Mouse (Mus musculus) lung, postnatal 36 days (tissue): ENCODE measurements around the gene Kcnk4.
A peak's percentile ranks its signal among the peaks of the same experiment; 100 is the strongest.
"Not testable (repeated sequence)": the region's sequence is repeated elsewhere in the genome, so short reads cannot be mapped to it uniquely, and the experiment has no call there.

Source experiments
- DNase-seq: peaks from one replicate; pipeline ENCODE4 v3.0.0; 2022; ENCODE audit warnings: mixed read lengths

Gene Kcnk4

GRCm38 (mm10) chr19:6913991-6914390 is 20.3 kb downstream of the Kcnk4 start:
- no peak for DNase-seq

GRCm38 (mm10) chr19:6913036-6913435 is 21.3 kb downstream of the Kcnk4 start:
- no peak for DNase-seq

GRCm38 (mm10) chr19:6912205-6912970 is 21.9 kb downstream of the Kcnk4 start:
- no peak for DNase-seq

- DNase-seq = no peak
Measured at GRCm38 (mm10) chr19:6911101-6912074, 22.9 kb downstream of the Kcnk4 start.

DNA sequence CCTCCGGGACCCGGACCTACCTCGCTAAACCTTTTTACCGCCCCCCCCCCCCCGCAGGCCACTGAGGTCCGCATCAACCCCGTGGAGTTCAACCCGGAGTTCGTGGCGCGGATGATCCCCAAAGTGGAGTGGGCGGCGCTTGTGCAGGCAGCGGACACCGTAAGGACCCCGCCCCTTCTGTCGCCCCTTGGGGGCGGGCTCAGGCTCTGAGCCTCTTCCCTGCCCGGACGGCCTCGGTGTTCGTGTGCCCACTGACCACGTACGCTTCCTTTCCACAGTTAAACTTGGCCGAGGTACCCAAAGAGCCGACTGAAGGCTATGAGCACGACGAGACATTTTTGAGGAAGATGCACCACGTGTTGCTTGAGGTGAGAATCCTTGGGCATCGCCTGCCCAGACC is 24.0 kb downstream of the Kcnk4 start:
- peak; percentile 56 for DNase-seq

GRCm38 (mm10) chr19:6909507-6910289 is 24.6 kb downstream of the Kcnk4 start, which contains the start of the genes Trmt112 and Prdx5:
Trmt112 (plus strand) TSS chr19:6909698.
Prdx5 (minus strand) TSS chr19:6910106.
- peak; percentile 94 for DNase-seq

GRCm38 (mm10) chr19:6909021-6909420 is 25.3 kb downstream of the Kcnk4 start:
- DNase-seq = no peak

GRCm38 (mm10) chr19:6907811-6908540 is 26.3 kb downstream of the Kcnk4 start:
- DNase-seq = peak; percentile 49

DNA sequence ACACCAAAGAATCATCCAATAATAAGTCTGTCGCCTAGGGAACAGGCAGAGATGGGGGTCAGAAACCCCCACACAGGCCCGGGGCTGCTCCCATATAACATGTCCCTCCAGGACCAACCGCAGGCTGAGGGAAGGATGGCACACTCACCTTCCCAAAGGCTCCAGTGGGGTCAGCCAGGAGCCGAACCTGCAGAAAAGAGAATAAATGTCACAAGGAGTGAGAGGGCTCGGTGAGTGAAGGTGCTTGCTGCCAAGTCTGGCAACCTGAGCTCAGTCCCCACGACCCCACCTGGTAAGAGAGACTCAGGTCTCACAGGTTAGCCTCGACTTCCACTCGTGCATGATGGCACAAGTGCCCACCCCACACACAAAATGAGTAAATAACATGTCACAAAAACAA is 27.2 kb downstream of the Kcnk4 start:
- no peak for DNase-seq

- DNase-seq = no peak
Measured at GRCm38 (mm10) chr19:6906199-6906598, 28.1 kb downstream of the Kcnk4 start.

DNA sequence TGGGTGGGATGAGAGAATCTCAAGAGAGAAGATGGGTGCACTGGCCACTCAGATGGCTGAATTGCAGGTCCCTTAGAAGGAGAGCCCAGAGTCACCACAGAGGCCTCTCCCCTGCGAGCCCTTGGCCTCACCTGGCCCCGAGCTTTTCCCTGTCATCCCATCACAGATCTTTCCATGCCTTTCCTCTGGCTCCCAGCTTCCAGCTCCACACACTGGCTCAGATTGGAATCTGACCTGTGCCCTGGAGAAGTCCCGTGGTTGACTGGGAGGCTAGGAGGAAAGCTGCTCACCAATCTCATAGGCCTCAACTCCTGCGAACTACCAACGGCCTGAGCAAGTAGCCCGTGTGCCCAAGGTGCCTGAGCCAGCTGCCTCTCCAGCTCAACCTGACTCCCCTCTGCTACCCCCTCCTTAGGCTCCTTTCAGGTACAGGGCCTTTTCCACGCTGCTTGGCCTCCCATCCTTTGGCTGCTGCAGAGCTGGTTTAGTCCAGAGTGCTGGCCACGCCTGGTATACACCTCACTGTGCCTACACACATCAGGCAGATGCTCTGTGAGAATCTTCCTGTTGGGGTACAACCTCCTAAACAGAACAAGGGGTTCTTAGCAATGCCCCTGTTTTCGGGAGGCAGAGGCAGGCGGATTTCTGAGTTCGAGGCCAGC is 28.7 kb downstream of the Kcnk4 start:
- DNase-seq = no peak

DNA sequence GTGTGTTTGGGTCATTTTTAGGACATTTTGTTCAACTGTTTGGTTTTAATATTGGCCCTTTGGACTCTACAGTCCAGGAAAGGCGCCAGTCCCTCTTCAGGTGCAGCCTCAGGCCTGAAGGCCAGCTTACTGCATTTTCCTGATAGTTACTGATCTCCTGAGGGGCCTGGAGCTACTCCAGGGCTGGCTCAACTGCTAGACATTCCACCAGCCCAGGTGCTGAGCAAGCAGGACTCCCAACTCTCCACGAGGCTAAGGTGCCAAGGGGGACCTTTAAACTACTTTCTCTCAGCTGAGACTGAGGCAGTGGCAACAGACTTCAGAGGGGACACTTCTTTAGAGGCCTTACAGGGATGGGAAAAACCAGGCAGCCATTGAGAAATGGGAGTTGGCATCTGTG is 29.5 kb downstream of the Kcnk4 start:
- DNase-seq = no peak

GRCm38 (mm10) chr19:6903031-6903430 is 31.3 kb downstream of the Kcnk4 start:
- no peak for DNase-seq

- no peak for DNase-seq
Measured at GRCm38 (mm10) chr19:6899641-6900040, 34.7 kb downstream of the Kcnk4 start.

DNA sequence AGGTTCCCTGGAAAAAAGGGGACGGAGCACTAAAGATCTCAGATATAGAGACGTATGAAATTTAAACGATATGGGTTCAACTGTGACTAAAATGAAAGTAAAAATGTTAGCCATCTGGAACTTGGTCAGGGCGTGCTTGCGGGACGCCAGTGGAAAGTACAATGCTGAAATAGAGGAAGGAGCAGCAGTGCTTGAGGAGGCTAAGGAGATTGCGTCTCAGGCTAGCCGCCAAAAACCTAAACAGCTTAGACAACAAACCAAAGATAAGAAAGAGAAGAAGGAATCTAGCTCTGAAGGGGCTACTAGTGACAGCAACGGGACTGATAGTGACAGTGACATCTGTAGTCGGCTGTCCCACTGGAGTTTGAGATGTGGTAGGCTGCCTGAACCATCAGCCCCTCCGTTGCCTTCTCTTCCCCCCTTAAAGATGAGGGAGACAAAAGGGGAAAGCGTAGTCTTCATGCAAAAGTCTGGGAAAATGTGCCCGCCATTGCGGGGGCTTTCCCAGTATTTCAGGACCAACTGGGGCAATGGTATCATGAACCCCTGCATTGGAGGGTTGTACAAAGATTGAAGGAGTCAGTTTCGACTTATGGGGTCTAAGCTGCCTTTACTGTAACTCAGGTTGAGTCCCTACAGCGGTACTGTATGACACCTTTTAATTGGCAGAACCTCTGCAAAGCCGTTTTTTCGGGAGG is 38.6 kb downstream of the Kcnk4 start:
- DNase-seq = not testable (repeated sequence)

DNA sequence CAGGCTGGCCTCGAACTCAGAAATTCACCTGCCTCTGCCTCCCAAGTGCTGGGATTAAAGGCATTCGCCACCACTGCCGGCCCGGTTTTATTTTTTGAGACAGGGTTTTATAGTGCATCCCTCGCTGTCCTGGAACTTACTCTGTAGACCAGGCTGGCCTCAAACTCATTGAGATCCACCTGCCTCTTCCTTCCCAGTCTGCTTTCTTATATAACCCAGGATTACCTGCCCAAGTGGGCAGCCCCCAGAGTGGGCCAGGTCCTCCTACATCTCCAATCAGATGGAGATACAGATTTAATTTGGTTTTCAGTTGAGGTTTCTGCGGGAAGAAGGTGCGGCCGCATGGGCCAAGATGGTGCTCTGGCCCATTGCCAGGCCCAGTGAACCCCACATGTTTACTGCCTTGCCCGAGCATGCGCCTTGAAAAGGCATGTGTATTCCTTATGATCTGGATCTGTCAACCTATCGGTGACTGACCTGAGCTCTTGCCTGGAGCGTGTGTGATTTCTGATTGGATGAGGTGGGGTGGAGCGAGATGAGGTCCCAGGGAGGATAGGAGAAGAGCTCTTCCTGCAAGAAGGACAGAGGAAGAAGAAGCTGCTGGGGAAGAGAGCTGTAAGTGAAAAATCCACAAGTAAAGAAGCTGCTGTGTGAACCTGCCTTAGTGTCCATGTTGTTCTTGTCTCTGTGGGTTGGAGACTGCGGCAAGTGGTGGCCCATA is 40.4 kb downstream of the Kcnk4 start:
- no peak for DNase-seq

- DNase-seq = no peak
Measured at GRCm38 (mm10) chr19:6892512-6892911, 41.8 kb downstream of the Kcnk4 start.

- DNase-seq = no peak
Measured at GRCm38 (mm10) chr19:6877965-6878364, 56.4 kb downstream of the Kcnk4 start.

DNA sequence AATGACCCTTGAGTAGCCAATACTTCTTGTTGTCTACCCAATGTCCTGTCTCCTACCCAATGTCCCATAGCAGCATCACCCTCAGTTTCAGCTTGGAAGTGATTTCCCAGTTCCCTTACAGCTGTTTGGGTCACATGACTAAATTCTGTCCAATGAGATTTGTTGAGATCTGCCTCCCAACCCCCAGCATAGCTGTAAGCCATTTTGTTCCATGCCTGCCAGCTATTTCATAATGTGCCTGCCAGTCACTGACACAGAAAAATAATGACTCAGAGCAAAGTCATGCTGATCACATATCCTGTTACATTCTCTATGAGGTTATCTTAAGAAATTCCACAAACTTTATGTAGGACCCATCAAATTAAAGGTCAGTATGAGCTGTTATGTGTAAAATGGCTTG is 57.5 kb downstream of the Kcnk4 start:
- DNase-seq = no peak

DNA sequence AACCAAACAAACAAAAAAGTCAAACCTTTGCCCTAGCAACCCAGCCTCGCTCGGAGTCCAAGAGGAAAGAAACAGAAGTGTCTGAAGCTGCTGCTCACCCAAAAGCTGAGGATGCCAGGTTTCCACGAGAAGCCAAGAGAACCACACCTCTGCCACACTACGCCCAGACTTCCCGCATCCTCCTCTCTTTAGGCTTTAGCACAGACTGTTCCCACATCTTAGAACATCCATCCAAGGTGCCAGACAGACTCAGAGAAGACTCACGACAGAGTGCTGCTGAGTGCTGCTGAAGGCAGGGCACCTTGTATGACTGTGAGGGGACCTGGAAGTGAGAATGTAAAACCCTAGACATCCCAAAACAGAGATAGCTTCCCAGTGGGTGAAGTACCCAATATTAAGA is 58.5 kb downstream of the Kcnk4 start:
- no peak for DNase-seq
